Mouse (Mus musculus): ENCODE data around the gene Enc1.

GRCm38 (mm10) chr13:97230101-97230500 is 10.8 kb upstream of the Enc1 start:
- TF ChIP-seq CTCF (IDR thresholded peaks at IDR 0.05; ENCODE audit: control insufficient read depth, insufficient read depth, low read length) (no peak), POLR2A (IDR thresholded peaks at IDR 0.05; ENCODE audit: borderline replicate concordance, control insufficient read depth, low read depth, low read length) (no peak)

Data from bone marrow, adult 2 months (tissue).